Mouse (Mus musculus) small intestine, adult 10 weeks (tissue): Measurements from ENCODE around the gene Hspa1a. TPM values are rescaled to one million over a fixed set of nuclear protein-coding genes. Genes with fewer than 3 reads are reported as not detected.

Experiments
- polyA plus RNA-seq: library from polyadenylated mRNA; stranded (reverse); fragments of 350-450 nt; fragmentation: Illumina TruSeq; extraction: RNeasy Lipid Tissue Mini Kit (QIAGEN cat#74804); gene quantifications from one replicate; pipeline ENCODE4 v1.2.3, GENCODE M21; 2014; ENCODE audit warnings: low replicate concordance

The Hspa1a gene
- 0.52 TPM for polyA plus RNA-seq

DNA sequence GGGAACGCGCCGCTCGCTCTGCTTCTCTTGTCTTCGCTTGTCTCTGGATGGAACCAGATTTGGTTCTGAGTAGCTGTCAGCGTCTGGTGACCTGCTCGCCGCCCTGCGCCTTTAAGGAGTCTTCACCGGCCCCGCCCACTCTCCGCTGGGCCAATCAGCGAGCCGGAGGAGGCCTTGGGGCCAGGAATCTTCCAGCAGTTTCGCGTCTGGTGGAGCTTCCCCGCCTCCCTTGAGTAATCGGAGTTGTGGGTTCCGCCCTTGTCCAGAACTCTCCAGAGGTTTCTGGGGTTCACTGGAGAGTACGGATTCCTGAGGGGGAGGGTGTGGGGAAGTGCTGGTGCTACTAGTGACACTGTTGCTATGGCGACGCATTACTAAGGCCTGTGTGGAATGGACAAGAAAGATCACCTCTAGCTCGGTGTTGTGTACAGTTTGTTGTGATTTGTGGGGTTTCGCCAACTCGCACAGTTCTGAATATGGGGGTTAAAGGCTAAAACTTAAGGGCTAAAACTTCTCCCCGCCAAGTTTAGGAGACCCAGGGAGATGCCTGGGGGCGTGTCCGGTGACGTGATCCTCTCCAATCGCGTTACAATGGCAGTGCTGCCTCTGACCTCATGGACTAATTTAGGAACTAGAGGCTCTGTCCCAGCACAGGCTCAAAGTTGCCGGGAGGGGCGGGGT lies at the start of gene Hspa1a, which contains the start of gene Hspa1l:
TSS of gene Hspa1a (minus strand) at position 88 of the 681 bp plus-strand sequence.
TSS of gene Hspa1l (plus strand) at position 635 of the 681 bp plus-strand sequence.

DNA sequence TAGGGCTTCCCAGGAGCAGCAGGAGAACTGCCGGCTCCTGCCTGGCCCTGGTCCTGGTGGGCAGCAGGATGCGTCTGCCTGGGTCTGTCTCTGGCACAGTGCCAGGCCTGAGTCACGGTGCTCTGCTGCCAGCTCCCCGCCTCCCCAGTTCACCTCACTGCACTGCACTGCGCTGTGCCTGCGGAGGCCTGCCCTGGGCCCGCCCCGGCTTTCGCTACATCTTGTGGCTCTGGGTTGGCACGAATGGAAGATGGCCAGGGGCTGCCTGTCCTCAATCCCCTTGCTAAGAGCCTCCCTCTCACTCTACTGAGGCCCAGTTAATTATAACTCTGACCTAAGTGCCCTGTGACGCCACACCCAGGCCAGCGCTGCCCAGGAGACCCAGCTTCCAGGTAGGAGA lies 44.4 kb upstream of the Hspa1a start, which contains the start of gene Vwa7:
TSS of gene Vwa7 (plus strand) at position 204 of the 400 bp plus-strand sequence.

DNA sequence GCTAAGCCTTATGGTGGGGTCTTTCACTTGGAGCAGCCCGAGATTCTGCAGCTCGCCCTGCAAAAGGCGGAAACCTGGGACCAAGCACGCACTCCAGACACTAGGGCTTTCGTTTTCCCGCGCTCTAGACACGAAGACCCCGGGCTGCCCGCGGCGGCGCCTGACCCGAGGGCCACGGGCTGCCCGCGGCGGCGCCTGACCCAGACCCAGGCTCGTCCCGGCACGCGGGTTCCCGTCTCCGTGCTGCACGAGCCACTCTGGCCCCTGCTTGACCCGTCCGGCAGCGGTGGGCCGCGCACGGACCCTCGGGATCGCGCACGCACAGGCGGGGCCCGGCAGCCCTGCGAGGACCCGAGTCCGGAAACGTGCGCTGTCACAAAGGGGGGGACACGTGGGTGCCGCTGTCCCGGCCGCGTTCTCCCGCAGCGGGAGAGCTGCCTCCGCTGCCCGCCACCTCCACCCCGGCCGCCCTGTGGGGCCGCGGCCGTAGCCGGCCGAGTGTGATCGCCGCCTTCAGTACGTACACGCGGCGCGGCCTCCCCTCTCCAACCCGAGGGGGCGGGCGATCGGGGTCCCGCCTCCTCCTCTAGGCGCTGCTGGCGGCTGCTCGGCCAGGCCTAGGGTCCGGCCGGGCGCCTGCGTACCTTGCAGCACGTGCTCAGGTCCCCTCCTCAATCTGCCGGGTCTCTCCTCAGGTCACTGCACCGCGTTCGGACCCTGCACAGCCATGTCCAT lies 28.9 kb upstream of the Hspa1a start, which contains the start of gene Vars:
TSS of gene Vars (plus strand) at position 271 of the 735 bp plus-strand sequence.

DNA sequence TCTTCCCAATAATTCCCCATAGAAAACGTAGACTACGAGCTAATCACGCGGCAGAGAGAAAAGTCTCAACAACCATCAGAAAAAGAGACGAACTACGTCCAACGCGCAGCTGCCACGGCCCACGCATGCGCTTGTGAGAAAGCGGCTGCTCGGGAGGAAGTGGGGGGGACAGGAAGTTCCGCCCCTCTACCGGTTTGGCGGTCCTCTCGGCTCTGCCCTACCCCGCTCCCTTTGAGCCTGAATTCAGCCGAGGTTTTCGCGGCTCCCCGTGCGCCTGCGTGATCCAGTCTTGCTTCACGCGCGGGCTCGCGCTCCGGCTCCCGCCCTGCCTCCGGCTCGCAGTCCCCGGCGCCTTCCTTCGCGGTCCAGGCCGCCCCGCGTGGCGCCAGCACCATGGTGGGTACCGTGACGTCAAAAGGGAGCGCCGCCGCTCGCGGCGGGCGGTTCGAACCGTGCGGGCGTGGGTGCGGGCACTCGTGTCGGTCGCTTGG lies 9.8 kb upstream of the Hspa1a start, which contains the start of gene Lsm2:
TSS of gene Lsm2 (plus strand) at position 173 of the 491 bp plus-strand sequence.

DNA sequence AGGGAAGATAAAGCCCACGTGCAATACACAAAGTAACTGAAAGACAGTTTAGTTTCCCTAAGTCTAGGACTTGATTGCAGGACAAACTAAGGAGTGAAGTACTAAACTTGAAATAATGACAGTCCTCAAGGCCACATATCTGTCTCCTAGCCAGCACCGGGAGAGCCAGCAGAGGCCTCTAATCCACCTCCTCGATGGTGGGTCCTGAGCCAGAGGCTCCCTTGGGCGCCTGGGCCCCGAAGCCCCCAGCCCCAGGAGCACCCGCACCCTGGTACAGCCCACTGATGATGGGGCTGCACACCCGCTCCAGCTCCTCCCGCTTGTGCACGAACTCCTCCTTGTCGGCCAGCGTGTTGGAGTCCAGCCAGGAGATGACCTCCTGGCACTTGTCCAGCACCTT lies 2.1 kb downstream of the Hspa1a start, which contains the start of gene Gm20481:
TSS of gene Gm20481 (plus strand) at position 91 of the 400 bp plus-strand sequence.

DNA sequence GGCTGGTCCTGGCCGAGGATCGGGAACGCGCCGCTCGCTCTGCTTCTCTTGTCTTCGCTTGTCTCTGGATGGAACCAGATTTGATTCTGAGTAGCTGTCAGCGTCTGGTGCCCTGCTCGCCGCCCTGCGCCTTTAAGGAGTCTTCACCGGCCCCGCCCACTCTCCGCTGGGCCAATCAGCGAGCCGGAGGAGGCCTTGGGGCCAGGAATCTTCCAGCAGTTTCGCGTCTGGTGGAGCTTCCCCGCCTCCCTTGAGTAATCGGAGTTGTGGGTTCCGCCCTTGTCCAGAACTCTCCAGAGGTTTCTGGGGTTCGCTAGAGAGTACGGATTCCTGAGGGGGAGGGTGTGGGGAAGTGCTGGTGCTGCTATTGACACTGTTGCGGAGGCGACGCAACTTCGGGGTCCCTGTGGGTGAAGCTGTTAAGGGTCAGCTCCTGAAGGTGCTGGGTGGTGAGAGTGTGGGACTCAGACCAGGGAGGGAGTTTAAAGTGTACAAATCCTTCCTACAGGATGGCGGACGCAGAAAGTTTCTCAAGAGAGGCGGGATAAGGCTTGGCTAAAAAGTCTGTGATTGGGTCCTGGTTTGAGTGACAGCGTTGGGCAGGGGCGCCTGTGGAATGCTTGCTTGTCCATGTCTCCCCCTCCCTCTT lies 12.7 kb downstream of the Hspa1a start, which contains the start of gene Hspa1b:
TSS of gene Hspa1b (minus strand) at position 109 of the 649 bp plus-strand sequence.

DNA sequence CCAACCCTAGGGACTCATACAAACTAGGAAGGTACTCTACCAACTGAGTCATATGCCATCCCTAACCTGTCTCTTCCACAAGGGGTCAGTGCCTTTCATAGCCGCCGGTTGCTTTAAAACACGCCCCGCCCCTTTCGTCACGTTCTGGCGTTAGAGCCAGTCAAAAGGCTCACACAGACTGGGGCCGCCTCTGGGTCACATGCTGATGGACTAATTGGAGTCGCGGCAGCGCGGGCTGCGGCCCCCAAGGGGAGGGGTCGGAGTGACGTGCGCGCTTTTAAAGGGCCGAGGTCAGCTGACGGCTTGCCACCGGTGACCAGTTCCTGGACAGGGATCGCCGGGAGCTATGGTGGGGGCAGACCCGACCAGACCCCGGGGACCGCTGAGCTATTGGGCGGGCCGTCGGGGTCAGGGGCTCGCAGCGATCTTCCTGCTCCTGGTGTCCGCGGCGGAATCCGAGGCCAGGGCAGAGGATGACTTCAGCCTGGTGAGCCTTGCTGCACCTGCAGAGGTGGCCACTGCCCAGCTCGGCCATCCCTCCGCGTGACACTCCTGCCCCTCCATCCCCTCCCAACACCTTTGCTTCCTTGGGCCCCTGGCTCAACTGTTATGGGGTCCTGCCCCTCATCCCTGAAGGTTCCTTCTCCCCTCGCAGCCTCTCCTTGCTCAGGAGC lies 40.8 kb downstream of the Hspa1a start, which contains the start of gene Neu1:
TSS of gene Neu1 (plus strand) at position 193 of the 674 bp plus-strand sequence.

Other genes with a start within 250 kb of the Hspa1a start
- gene C4b, start 228.3 kb downstream of the Hspa1a start, polyA plus RNA-seq = 0.19 TPM
- not detected for gene Cyp21a1, start 167.6 kb downstream of the Hspa1a start, polyA plus RNA-seq
- 17.0 TPM for gene Stk19, start 135.2 kb downstream of the Hspa1a start, polyA plus RNA-seq
- 1.6 TPM for gene Dxo, start 135.1 kb downstream of the Hspa1a start, polyA plus RNA-seq
- gene Skiv2l, start 121.9 kb downstream of the Hspa1a start, polyA plus RNA-seq = 4.8 TPM
- 0.41 TPM for gene Nelfe, start 121.8 kb downstream of the Hspa1a start, polyA plus RNA-seq
- 20.3 TPM for gene Cfb, start 109.6 kb downstream of the Hspa1a start, polyA plus RNA-seq
- 1.3 TPM for gene Zbtb12, start 92.7 kb downstream of the Hspa1a start, polyA plus RNA-seq
- gene Gm20547, start 90.1 kb downstream of the Hspa1a start, polyA plus RNA-seq = 2.4 TPM
- not detected for gene C2, start 73.9 kb downstream of the Hspa1a start, polyA plus RNA-seq
- 5.3 TPM for gene Ehmt2, start 73.7 kb downstream of the Hspa1a start, polyA plus RNA-seq
- gene Slc44a4, start 57.7 kb downstream of the Hspa1a start, polyA plus RNA-seq = 2.7 TPM
- gene Neu1, start 40.9 kb downstream of the Hspa1a start, polyA plus RNA-seq = 3.6 TPM
- gene Hspa1b, start 12.9 kb downstream of the Hspa1a start, polyA plus RNA-seq = 1.3 TPM
- gene Gm20481, start 2.2 kb downstream of the Hspa1a start, polyA plus RNA-seq = not detected
- gene Hspa1l, start 547 bp upstream of the Hspa1a start, polyA plus RNA-seq = not detected
- 12.4 TPM for gene Lsm2, start 9.7 kb upstream of the Hspa1a start, polyA plus RNA-seq
- gene Vars, start 28.8 kb upstream of the Hspa1a start, polyA plus RNA-seq = 0.37 TPM
- 0.11 TPM for gene Vwa7, start 44.4 kb upstream of the Hspa1a start, polyA plus RNA-seq
- gene Sapcd1, start 55.9 kb upstream of the Hspa1a start, polyA plus RNA-seq = not detected
- gene Msh5, start 74.6 kb upstream of the Hspa1a start, polyA plus RNA-seq = 0.93 TPM
- 31.3 TPM for gene Clic1, start 77.8 kb upstream of the Hspa1a start, polyA plus RNA-seq
- not detected for gene Ddah2, start 86.9 kb upstream of the Hspa1a start, polyA plus RNA-seq
- gene Ly6g6c, start 93.2 kb upstream of the Hspa1a start, polyA plus RNA-seq = not detected
- gene Mpig6b, start 94.0 kb upstream of the Hspa1a start, polyA plus RNA-seq = 0.59 TPM
- gene Ly6g6e, start 104.7 kb upstream of the Hspa1a start, polyA plus RNA-seq = not detected
- gene Ly6g6d, start 105.9 kb upstream of the Hspa1a start, polyA plus RNA-seq = not detected
- gene Ly6g6f, start 113.5 kb upstream of the Hspa1a start, polyA plus RNA-seq = not detected
- gene Abhd16a, start 117.1 kb upstream of the Hspa1a start, polyA plus RNA-seq = 3.7 TPM
- gene Ly6g5c, start 136.1 kb upstream of the Hspa1a start, polyA plus RNA-seq = not detected
- gene Ly6g5b, start 143.3 kb upstream of the Hspa1a start, polyA plus RNA-seq = not detected
- 2.3 TPM for gene Gpank1, start 149.3 kb upstream of the Hspa1a start, polyA plus RNA-seq
- gene Csnk2b, start 149.9 kb upstream of the Hspa1a start, polyA plus RNA-seq = 112 TPM
- 1.7 TPM for gene D17H6S53E, start 154.2 kb upstream of the Hspa1a start, polyA plus RNA-seq
- not detected for gene Apom, start 159.9 kb upstream of the Hspa1a start, polyA plus RNA-seq
- gene Bag6, start 163.0 kb upstream of the Hspa1a start, polyA plus RNA-seq = 9.2 TPM
- gene Prrc2a, start 192.7 kb upstream of the Hspa1a start, polyA plus RNA-seq = 7.5 TPM
- 8.4 TPM for gene Aif1, start 203.9 kb upstream of the Hspa1a start, polyA plus RNA-seq
- not detected for gene Lst1, start 216.3 kb upstream of the Hspa1a start, polyA plus RNA-seq
- gene Ltb, start 222.3 kb upstream of the Hspa1a start, polyA plus RNA-seq = not detected
- gene Tnf, start 229.9 kb upstream of the Hspa1a start, polyA plus RNA-seq = not detected
- gene Lta, start 233.2 kb upstream of the Hspa1a start, polyA plus RNA-seq = not detected
- not detected for gene Gm16181, start 248.7 kb upstream of the Hspa1a start, polyA plus RNA-seq